Mouse (Mus musculus): ENCODE data around the gene Mdga2.

Mdga2 gene

GRCm38 (mm10) chr12:67056621-67057020, 165.7 kb downstream of the Mdga2 start:
- DNase-seq (ENCODE audit: low spot score), result no peak

- no peak for DNase-seq (ENCODE audit: low spot score)
These were observed 177.1 kb downstream of the Mdga2 start for GRCm38 (mm10) chr12:67045099-67045750.

GRCm38 (mm10) chr12:67041865-67042264, 180.5 kb downstream of the Mdga2 start:
- DNase-seq (ENCODE audit: low spot score), result no peak

GRCm38 (mm10) chr12:67035509-67036261, 186.7 kb downstream of the Mdga2 start:
- no peak for DNase-seq (ENCODE audit: low spot score)

GRCm38 (mm10) chr12:67017192-67017591, 205.2 kb downstream of the Mdga2 start:
- DNase-seq (ENCODE audit: low spot score), result no peak

- no peak for DNase-seq (ENCODE audit: low spot score)
These were observed 211.0 kb downstream of the Mdga2 start for GRCm38 (mm10) chr12:67011368-67011767.

- DNase-seq (ENCODE audit: low spot score), result no peak
These were observed 212.0 kb downstream of the Mdga2 start for GRCm38 (mm10) chr12:67010318-67010717.

GRCm38 (mm10) chr12:67009191-67009590, 213.2 kb downstream of the Mdga2 start:
- DNase-seq (ENCODE audit: low spot score), result no peak

GRCm38 (mm10) chr12:66954129-66954528, 268.2 kb downstream of the Mdga2 start:
- DNase-seq (ENCODE audit: low spot score), result no peak

- no peak for DNase-seq (ENCODE audit: low spot score)
These were observed 306.6 kb downstream of the Mdga2 start for GRCm38 (mm10) chr12:66915741-66916140.

- no peak for DNase-seq (ENCODE audit: low spot score)
These were observed 323.0 kb downstream of the Mdga2 start for GRCm38 (mm10) chr12:66899366-66899765.

GRCm38 (mm10) chr12:66896790-66897189, 325.6 kb downstream of the Mdga2 start:
- DNase-seq (ENCODE audit: low spot score), result no peak

- DNase-seq (ENCODE audit: low spot score), result no peak
These were observed 332.1 kb downstream of the Mdga2 start for GRCm38 (mm10) chr12:66890296-66890695.

GRCm38 (mm10) chr12:66889276-66889675, 333.1 kb downstream of the Mdga2 start:
- no peak for DNase-seq (ENCODE audit: low spot score)

- no peak for DNase-seq (ENCODE audit: low spot score)
These were observed 333.7 kb downstream of the Mdga2 start for GRCm38 (mm10) chr12:66888636-66889035.

GRCm38 (mm10) chr12:66866199-66866598, 356.1 kb downstream of the Mdga2 start:
- no peak for DNase-seq (ENCODE audit: low spot score)

- no peak for DNase-seq (ENCODE audit: low spot score)
These were observed 369.2 kb downstream of the Mdga2 start for GRCm38 (mm10) chr12:66853167-66853566.

- DNase-seq (ENCODE audit: low spot score), result no peak
These were observed 382.0 kb downstream of the Mdga2 start for GRCm38 (mm10) chr12:66840336-66840735.

- DNase-seq (ENCODE audit: low spot score), result no peak
These were observed 466.7 kb downstream of the Mdga2 start for GRCm38 (mm10) chr12:66755653-66756052.

GRCm38 (mm10) chr12:66734536-66734935, 487.8 kb downstream of the Mdga2 start:
- DNase-seq (ENCODE audit: low spot score), result no peak

- DNase-seq (ENCODE audit: low spot score), result no peak
These were observed 497.9 kb downstream of the Mdga2 start for GRCm38 (mm10) chr12:66724474-66724873.

- no peak for DNase-seq (ENCODE audit: low spot score)
These were observed 514.0 kb downstream of the Mdga2 start for GRCm38 (mm10) chr12:66708334-66708733.

- DNase-seq (ENCODE audit: low spot score), result no peak
These were observed 514.9 kb downstream of the Mdga2 start for GRCm38 (mm10) chr12:66707431-66707830.

- DNase-seq (ENCODE audit: low spot score), result no peak
These were observed 517.3 kb downstream of the Mdga2 start for GRCm38 (mm10) chr12:66705015-66705414.

Measured in ovary, postnatal 14 days (tissue).